Mouse (Mus musculus) heart, embryonic 15.5 days (tissue): ENCODE data around the gene Hemk1. TPM values are rescaled to one million over a fixed set of nuclear protein-coding genes. Genes with fewer than 3 reads are reported as not detected.
"Not testable (repeated sequence)": the region's sequence is repeated elsewhere in the genome, so short reads cannot be mapped to it uniquely, and the experiment has no call there.

Experiments used
- ATAC-seq: fragments of 200-750 bp; cut with Nextera tagmentation; replicated peaks from 2 replicates; pipeline ENCODE4 v1.8.0; 2017; ENCODE audit warnings: low read depth, moderate TSS enrichment; ENCODE audit not compliant: insufficient number of reproducible peaks, insufficient read depth, low FRiP score
- H3K27ac ChIP-seq: fragments of 300-500 bp; sonication (generic); 2 replicates; pipeline ENCODE4 v1.5.1; 2015; ENCODE audit warnings: mild to moderate bottlenecking, inconsistent platforms
- H3K27me3 ChIP-seq: fragments of 300-500 bp; sonication (generic); 2 replicates; pipeline ENCODE4 v1.6.1; 2015; ENCODE audit warnings: inconsistent platforms
- H3K36me3 ChIP-seq: fragments of 300-500 bp; sonication (generic); 2 replicates; pipeline ENCODE4 v1.6.1; 2015; ENCODE audit warnings: mild to moderate bottlenecking, inconsistent platforms
- H3K4me1 ChIP-seq: fragments of 300-500 bp; sonication (generic); replicated peaks from 2 replicates; pipeline ENCODE4 v1.6.1; 2015; ENCODE audit warnings: inconsistent platforms
- H3K4me2 ChIP-seq: fragments of 300-500 bp; sonication (generic); 2 replicates; pipeline ENCODE4 v1.6.1; 2015; ENCODE audit warnings: inconsistent platforms, mild to moderate bottlenecking, moderate library complexity
- H3K4me3 ChIP-seq: fragments of 300-500 bp; sonication (generic); 2 replicates; pipeline ENCODE4 v1.5.1; 2015; ENCODE audit warnings: mild to moderate bottlenecking, inconsistent platforms
- H3K9ac ChIP-seq: fragments of 300-500 bp; sonication (generic); 2 replicates; pipeline ENCODE4 v1.6.1; 2015; ENCODE audit warnings: mild to moderate bottlenecking, inconsistent platforms
- H3K9me3 ChIP-seq: fragments of 300-500 bp; sonication (generic); replicated peaks from 2 replicates; pipeline ENCODE4 v1.6.1; 2016; ENCODE audit warnings: inconsistent platforms
- whole genome bisulfite sequencing: fragments of 180-500 bp; shearing (Covaris S2); methylation state at CpG from one replicate; pipeline ENCODE4 v1.1.7; 2015; ENCODE audit warnings: mixed read lengths; 5-methylcytosine and 5-hydroxymethylcytosine counted together
- polyA plus RNA-seq: library from polyadenylated mRNA; unstranded; fragments of >200 nt; fragmentation: Nextera tagmentation; extraction: Ambion mirVana; gene quantifications from 2 replicates; pipeline ENCODE4 v1.2.1, GENCODE M21; 2015

Gene Hemk1
- polyA plus RNA-seq, 1 experiment from 2014 or later = 11.2 TPM

GRCm38 (mm10) chr9:107307099-107307872, 30.9 kb downstream of the Hemk1 start:
- H3K4me2 ChIP-seq = peak overlapping the region; percentile 51
- WGBS = 53% methylated on average over 11 of the region's 11 CpGs
- peaks cover 50% of the 10 kb centered on the region for H3K4me1 ChIP-seq

GRCm38 (mm10) chr9:107306673-107307072, 31.5 kb downstream of the Hemk1 start:
- H3K4me2 ChIP-seq, H3K4me3 ChIP-seq, H3K9ac ChIP-seq, H3K27me3 ChIP-seq, ATAC-seq, H3K36me3 ChIP-seq, H3K9me3 ChIP-seq: not testable (repeated sequence)
- WGBS = 96% methylated on average over 1 of the region's 1 CpGs
- H3K4me1 ChIP-seq = peaks cover 55% of the 10 kb centered on the region
- peak overlapping the region; percentile 92; the same call in 1 of the 2 replicates for H3K27ac ChIP-seq

More at GRCm38 (mm10) chr9:107307099-107307872, 30.9 kb downstream of the Hemk1 start:
- H3K27ac ChIP-seq = peak overlapping the region; percentile 92
- no peaks in the 10 kb centered on the region for H3K27me3 ChIP-seq
- H3K9me3 ChIP-seq = no peaks in the 10 kb centered on the region
- H3K36me3 ChIP-seq = peaks cover under 1% of the 10 kb centered on the region; the same call in 1 of the 2 replicates
- peak; percentile 12; the same call in 1 of the 2 replicates for ATAC-seq
- H3K9ac ChIP-seq = peak overlapping the region; percentile 31; the same call in 1 of the 2 replicates
- H3K4me3 ChIP-seq = no peak overlapping the region

DNA sequence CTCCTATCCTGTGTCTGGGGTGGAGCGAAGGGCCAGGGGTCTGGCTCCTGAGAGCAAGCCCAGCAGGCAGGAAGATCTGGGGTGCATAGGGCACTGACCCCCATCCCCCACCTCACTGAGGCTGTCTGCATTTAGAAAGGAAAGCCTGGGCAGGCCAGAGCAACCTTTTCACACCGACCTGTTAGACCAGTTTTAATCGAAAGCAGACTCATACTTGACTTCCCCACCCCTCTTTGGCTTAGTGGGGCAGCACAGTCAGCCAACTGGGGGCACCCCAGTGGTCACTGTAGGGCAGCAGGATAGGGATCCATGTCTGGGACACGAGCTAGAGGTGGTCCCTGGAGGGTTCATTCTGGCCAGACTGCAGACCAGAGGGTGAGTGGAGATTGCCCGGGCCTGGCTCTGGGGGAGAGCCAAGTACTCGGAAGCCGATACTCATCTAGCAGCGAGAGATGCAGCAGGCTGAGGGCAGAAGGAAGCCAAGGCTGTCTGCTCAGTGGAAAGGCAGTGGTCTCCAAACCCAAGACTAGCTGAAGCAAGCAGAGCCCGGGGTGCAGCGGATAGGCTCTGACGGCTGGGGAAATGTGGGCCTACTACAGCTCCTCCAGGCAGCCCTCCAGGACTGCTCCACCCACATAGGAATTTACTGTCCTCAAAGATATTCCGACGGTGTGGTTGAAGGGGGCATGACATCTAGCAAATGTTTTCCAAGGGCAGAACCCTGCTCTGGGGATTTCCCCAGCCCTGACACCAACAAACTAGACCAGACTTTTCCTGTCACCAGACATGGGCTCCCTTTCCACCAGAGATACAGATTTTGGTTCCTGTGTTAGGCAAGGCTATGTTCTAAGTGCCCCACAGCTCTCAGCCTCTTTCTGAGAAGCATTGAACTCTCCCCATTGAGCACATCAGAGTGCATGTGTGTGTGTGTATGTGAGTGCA, 32.3 kb downstream of the Hemk1 start:
- Histone ChIP-seq H3K27me3 (no peaks in the 10 kb centered on the region), H3K27ac (peak overlapping the region; percentile 50; the same call in 1 of the 2 replicates), H3K36me3 (peaks cover 15% of the 10 kb centered on the region), H3K9ac (no peak overlapping the region), H3K9me3 (no peaks in the 10 kb centered on the region), H3K4me1 (peaks cover 59% of the 10 kb centered on the region), H3K4me2 (no peak overlapping the region), H3K4me3 (no peak overlapping the region)
- 49% methylated on average over 13 of the region's 13 CpGs for WGBS
- no peak for ATAC-seq

GRCm38 (mm10) chr9:107305012-107305411, 33.1 kb downstream of the Hemk1 start:
- Histone ChIP-seq H3K9ac (no peak overlapping the region), H3K27me3 (no peaks in the 10 kb centered on the region), H3K4me2 (no peak overlapping the region), H3K36me3 (peaks cover 23% of the 10 kb centered on the region), H3K27ac (peak overlapping the region; percentile 50; the same call in 1 of the 2 replicates), H3K9me3 (no peaks in the 10 kb centered on the region), H3K4me1 (peaks cover 64% of the 10 kb centered on the region), H3K4me3 (no peak overlapping the region)
- no peak for ATAC-seq
- WGBS = 77% methylated on average over 4 of the region's 4 CpGs

DNA sequence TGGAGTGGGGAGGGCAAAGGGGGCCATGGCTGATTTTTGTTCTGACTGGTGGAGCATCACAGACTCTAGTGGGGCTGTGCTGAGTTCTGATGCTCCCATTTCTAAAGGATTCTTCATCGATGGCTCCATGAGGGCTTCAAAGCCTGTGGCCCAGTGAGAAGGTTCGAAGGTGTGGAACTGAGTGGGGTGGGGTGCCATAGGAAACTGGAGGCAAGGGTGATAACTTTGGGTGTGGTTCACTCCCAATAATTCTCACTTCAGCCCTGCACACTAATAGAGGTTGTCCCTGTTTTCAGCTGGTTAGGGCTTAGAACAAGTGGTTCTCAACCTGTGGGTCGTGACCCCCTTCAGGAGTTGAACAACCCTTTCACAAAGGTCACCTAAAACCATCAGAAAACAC, 33.8 kb downstream of the Hemk1 start:
- Histone ChIP-seq H3K9ac (no peak overlapping the region), H3K27ac (no peak overlapping the region), H3K4me3 (no peak overlapping the region), H3K9me3 (no peaks in the 10 kb centered on the region), H3K27me3 (no peaks in the 10 kb centered on the region), H3K4me1 (peaks cover 69% of the 10 kb centered on the region), H3K36me3 (peaks cover 26% of the 10 kb centered on the region), H3K4me2 (no peak overlapping the region)
- 93% methylated on average over 3 of the region's 3 CpGs for WGBS
- no peak for ATAC-seq

- Histone ChIP-seq H3K4me1 (peaks cover 69% of the 10 kb centered on the region), H3K4me2 (no peak overlapping the region), H3K27me3 (no peaks in the 10 kb centered on the region), H3K9me3 (no peaks in the 10 kb centered on the region), H3K36me3 (peaks cover 26% of the 10 kb centered on the region), H3K9ac (no peak overlapping the region), H3K4me3 (no peak overlapping the region), H3K27ac (no peak overlapping the region)
- no peak for ATAC-seq
- 82% methylated on average over 5 of the region's 5 CpGs for WGBS
These were observed 34.2 kb downstream of the Hemk1 start for GRCm38 (mm10) chr9:107303900-107304299.

DNA sequence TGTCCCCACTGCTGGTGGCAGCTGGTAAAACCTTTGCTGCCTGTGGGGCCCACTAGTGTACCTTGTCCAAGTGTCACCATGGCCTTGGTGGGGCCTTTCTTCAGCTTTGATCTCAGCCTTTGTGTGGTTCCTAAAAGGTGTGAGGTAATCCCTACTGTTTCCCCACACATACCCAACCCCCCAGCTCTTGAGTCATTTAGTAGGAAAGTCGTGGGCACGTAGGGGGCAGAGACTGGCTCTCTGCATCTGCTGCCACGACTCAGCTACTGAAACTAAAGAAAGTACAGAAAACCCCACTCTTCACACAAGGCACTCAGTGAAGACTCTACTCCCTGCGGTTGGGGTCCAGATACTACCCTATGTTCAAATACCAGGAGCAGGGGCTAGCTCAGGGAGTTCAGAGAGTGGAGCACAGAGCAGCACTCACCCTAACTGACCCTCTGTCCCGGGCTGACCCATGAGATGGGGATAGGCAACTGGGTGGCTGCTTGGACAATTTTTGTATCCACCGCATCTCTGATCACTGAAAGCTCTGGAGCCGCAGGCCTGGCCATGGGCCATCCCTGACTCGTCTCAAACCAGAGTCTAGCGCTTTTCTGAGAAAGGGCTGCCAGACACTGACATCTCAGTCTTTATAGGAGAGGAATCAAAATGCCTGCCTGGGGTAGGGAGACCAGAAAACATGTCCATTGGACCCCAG, 34.9 kb downstream of the Hemk1 start:
- H3K4me2 ChIP-seq = no peak overlapping the region
- peaks cover 70% of the 10 kb centered on the region for H3K4me1 ChIP-seq
- WGBS = 64% methylated on average over 9 of the region's 9 CpGs
- no peak overlapping the region for H3K4me3 ChIP-seq
- H3K9me3 ChIP-seq = no peaks in the 10 kb centered on the region
- H3K9ac ChIP-seq = no peak overlapping the region
- no peaks in the 10 kb centered on the region for H3K27me3 ChIP-seq
- peaks cover 26% of the 10 kb centered on the region for H3K36me3 ChIP-seq
- ATAC-seq = no peak
- no peak overlapping the region for H3K27ac ChIP-seq

DNA sequence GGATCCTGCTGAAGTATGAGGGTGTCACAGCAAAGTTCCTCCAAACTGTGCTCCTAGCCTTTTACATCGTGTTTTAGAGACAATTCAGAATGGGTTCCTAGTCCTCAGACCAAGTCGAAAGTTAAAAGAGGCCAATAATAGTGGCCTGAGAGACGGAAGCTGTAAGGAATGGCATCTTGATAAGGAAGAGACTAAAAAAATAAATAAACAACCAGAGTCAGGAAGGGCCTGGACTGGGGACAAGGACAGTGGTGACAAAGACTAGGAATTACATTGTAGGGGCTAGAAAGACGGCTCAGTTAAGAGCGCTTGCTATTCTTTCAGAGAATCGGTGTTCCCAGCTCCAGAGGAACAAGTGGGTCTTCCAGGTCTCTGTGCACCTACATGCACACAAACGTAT, 35.6 kb downstream of the Hemk1 start:
- no peak for ATAC-seq
- H3K4me1 ChIP-seq = peaks cover 69% of the 10 kb centered on the region
- H3K4me3 ChIP-seq = no peak overlapping the region
- H3K27ac ChIP-seq = no peak overlapping the region
- no peaks in the 10 kb centered on the region for H3K27me3 ChIP-seq
- H3K9ac ChIP-seq = no peak overlapping the region
- 49% methylated on average over 7 of the region's 7 CpGs for WGBS
- no peak overlapping the region for H3K4me2 ChIP-seq
- H3K36me3 ChIP-seq = peaks cover 26% of the 10 kb centered on the region
- no peaks in the 10 kb centered on the region for H3K9me3 ChIP-seq

DNA sequence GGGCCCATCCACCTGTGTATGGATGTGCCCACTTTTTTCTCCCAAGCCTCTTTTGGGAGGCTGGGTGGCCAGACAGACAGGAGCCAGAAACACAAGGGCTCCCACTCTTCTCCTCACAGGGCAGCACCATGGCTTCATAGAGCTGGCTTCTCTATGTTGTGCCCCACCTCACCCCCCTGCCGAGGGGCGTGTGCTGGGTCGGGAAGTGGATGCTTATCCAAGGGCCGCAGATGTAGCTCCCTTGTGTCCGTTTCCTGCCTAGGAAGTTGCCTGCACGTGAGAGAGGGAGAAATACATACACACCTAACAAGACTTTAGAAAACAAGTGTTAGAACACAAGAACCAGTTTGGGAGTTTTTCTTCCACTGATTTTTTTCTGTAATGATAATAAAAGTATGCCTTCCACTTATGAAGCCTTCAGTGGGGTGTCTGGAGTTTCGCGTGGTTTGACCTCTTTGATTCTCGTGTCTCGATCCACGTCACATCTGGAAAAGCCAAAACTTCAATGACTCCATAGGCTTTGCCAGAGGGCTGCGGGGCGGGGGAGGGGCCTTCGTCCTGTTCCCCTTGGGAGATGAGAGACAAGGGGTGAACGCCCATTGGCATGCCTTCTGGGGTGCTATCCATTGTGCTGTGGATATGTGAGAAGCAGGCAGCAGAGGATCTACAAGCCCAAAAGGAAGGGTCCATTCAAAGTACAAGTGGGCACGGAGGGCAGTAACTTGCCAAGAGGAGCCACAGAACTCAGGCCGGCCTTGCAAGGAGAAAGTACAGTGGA, 36.4 kb downstream of the Hemk1 start:
- 0 out of 2 replicates have a peak overlapping the region, but pooled peaks have one; percentile 16 for H3K27ac ChIP-seq
- H3K4me2 ChIP-seq = no peak overlapping the region
- H3K9me3 ChIP-seq = no peaks in the 10 kb centered on the region
- no peaks in the 10 kb centered on the region for H3K27me3 ChIP-seq
- peaks cover 26% of the 10 kb centered on the region for H3K36me3 ChIP-seq
- no peak overlapping the region for H3K9ac ChIP-seq
- H3K4me3 ChIP-seq = no peak overlapping the region
- 76% methylated on average over 17 of the region's 17 CpGs for WGBS
- peaks cover 60% of the 10 kb centered on the region for H3K4me1 ChIP-seq
- no peak for ATAC-seq

DNA sequence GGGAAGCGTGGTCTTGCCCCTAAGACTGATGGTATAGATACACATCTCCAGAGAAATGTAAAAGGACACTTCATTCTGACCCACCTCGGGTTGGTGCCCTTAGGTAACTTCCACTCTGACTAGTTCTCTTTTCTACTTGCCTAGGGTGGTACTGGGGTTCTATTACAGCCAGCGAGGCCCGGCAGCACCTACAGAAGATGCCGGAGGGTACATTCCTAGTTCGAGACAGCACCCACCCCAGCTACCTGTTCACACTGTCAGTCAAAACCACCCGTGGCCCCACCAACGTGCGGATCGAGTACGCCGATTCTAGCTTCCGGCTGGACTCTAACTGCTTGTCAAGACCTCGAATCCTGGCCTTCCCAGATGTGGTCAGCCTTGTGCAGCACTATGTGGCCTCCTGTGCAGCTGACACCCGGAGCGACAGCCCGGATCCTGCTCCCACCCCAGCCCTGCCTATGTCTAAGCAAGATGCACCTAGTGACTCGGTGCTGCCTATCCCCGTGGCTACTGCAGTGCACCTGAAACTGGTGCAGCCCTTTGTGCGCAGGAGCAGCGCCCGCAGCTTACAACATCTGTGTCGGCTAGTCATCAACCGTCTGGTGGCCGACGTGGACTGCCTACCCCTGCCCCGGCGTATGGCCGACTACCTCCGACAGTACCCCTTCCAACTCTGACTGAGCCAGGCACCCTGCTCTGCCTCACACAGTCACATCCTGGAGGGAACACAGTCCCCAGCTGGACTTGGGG, 37.8 kb downstream of the Hemk1 start:
- Histone ChIP-seq H3K27me3 (no peaks in the 10 kb centered on the region), H3K27ac (no peak overlapping the region), H3K36me3 (peaks cover 26% of the 10 kb centered on the region), H3K9me3 (no peaks in the 10 kb centered on the region), H3K4me3 (no peak overlapping the region), H3K4me2 (no peak overlapping the region), H3K9ac (no peak overlapping the region), H3K4me1 (peaks cover 54% of the 10 kb centered on the region)
- WGBS = 87% methylated on average over 30 of the region's 30 CpGs
- ATAC-seq = no peak
